In the genomic region with DNA sequence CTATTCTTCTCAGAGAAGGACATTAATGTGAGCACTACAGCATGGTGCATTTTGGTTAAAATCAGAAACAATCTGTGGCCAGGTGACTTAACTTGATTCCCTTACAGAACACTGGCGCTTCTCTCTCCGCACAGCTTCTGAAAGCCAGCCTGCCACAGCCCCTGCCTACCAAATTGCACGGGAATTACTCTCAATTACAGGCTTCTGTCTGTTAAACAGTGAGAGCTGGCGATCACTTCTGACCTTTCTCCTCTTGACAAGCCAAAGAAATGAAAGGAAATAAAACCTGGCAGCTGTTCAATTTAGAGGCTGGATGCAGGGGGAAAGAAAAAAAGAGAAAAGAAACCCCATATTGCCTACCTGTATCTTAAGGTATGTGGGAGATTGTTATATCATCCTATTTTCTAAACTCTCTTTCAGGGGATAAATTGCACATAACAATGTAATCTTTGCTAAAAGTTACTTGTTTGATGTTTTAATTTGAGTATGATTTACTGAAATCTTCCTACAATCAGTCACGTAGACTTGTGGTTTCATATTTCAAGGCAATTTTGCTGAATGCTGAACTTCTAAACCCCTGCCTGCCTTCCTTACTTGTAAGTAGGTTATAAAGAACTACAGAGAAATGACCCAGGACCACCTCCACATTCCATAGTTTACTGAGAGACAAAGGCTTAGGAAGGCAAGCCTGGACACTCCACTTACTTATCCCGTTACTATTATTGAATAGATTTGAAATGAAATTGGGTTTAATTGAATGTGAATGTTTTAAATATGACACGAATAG, we compare ENCODE assay signal across 13 mouse cellular contexts.
DNase-seq lines count a peak whose midpoint lies in the region; ATAC-seq lines count a peak whose summit lies in the region.
"Had no signal": no experiment of that assay in that cellular context is flagged by ENCODE, and none has a peak within 500 bp of the region (broad histone marks: within the 10 kb centered on the region; RNA-seq: fewer than 3 reads in every experiment).

No protein-coding gene starts in this region.

- H3K4me3 ChIP-seq in forebrain, embryonic 14.5 days (ENCODE audit: low read depth, low read length), result no peak overlapping the region
- H3K4me3 ChIP-seq in forebrain, embryonic 15.5 days, result no peak overlapping the region
- no peak overlapping the region for H3K4me3 ChIP-seq in midbrain, embryonic 15.5 days
- H3K4me3 ChIP-seq in midbrain, embryonic 10.5 days, result no peak overlapping the region
- H3K4me3 ChIP-seq in limb, embryonic 11.5 days (ENCODE audit: low read depth, low read length), result no peak overlapping the region
- H3K4me3 ChIP-seq in heart, embryonic 10.5 days, result no peak overlapping the region
- H3K4me3 ChIP-seq: heart, embryonic 15.5 days; liver, embryonic 13.5 days had no signal

- no peaks in the 10 kb centered on the region for H3K4me1 ChIP-seq in forebrain, embryonic 14.5 days (ENCODE audit: control insufficient read depth, insufficient read depth, low read length)
- no peaks in the 10 kb centered on the region for H3K4me1 ChIP-seq in forebrain, embryonic 15.5 days
- 0 out of 2 replicates have a peak, but pooled peaks cover 4% of the 10 kb centered on the region for H3K4me1 ChIP-seq in midbrain, embryonic 15.5 days
- H3K4me1 ChIP-seq in midbrain, embryonic 10.5 days, result peaks cover 17% of the 10 kb centered on the region
- no peaks in the 10 kb centered on the region for H3K4me1 ChIP-seq in limb, embryonic 11.5 days (ENCODE audit: control insufficient read depth, insufficient read depth, low read length)
- no peaks in the 10 kb centered on the region; the same call in 1 of the 2 replicates for H3K4me1 ChIP-seq in heart, embryonic 10.5 days
- H3K4me1 ChIP-seq: liver, embryonic 13.5 days had no signal

- no peak overlapping the region for H3K4me2 ChIP-seq in forebrain, embryonic 14.5 days (ENCODE audit: low read length)
- no peak overlapping the region for H3K4me2 ChIP-seq in forebrain, embryonic 15.5 days (replicated peaks)
- no peak overlapping the region for H3K4me2 ChIP-seq in midbrain, embryonic 15.5 days
- no peak overlapping the region for H3K4me2 ChIP-seq in limb, embryonic 11.5 days (ENCODE audit: low read depth, severe bottlenecking)
- H3K4me2 ChIP-seq: heart, embryonic 15.5 days; liver, embryonic 13.5 days had no signal

- H3K9me3 ChIP-seq in forebrain, embryonic 14.5 days (replicated peaks; ENCODE audit: control insufficient read depth, low read length), result no peaks in the 10 kb centered on the region
- no peaks in the 10 kb centered on the region for H3K9me3 ChIP-seq in forebrain, embryonic 15.5 days
- no peaks in the 10 kb centered on the region for H3K9me3 ChIP-seq in midbrain, embryonic 15.5 days
- 0 out of 2 replicates have a peak, but pooled peaks cover 4% of the 10 kb centered on the region for H3K9me3 ChIP-seq in midbrain, embryonic 10.5 days (replicated peaks)
- H3K9me3 ChIP-seq in limb, embryonic 11.5 days (ENCODE audit: control insufficient read depth, low read length), result no peaks in the 10 kb centered on the region
- no peaks in the 10 kb centered on the region for H3K9me3 ChIP-seq in heart, embryonic 10.5 days
- H3K9me3 ChIP-seq: heart, embryonic 15.5 days; liver, embryonic 13.5 days had no signal

- no peaks in the 10 kb centered on the region for H3K36me3 ChIP-seq in forebrain, embryonic 14.5 days (ENCODE audit: control insufficient read depth, insufficient read depth, low read length)
- H3K36me3 ChIP-seq in forebrain, embryonic 15.5 days, result no peaks in the 10 kb centered on the region
- H3K36me3 ChIP-seq in midbrain, embryonic 15.5 days (replicated peaks), result no peaks in the 10 kb centered on the region
- H3K36me3 ChIP-seq in midbrain, embryonic 10.5 days, result no peaks in the 10 kb centered on the region
- no peaks in the 10 kb centered on the region for H3K36me3 ChIP-seq in limb, embryonic 11.5 days (ENCODE audit: control insufficient read depth, insufficient read depth, low read length)
- H3K36me3 ChIP-seq in heart, embryonic 10.5 days, result no peaks in the 10 kb centered on the region
- H3K36me3 ChIP-seq: heart, embryonic 15.5 days; liver, embryonic 13.5 days had no signal

- no peak overlapping the region for H3K27ac ChIP-seq in forebrain, embryonic 14.5 days (ENCODE audit: low read depth, low read length)
- H3K27ac ChIP-seq in forebrain, embryonic 15.5 days (replicated peaks), result no peak overlapping the region
- H3K27ac ChIP-seq in midbrain, embryonic 15.5 days, result 0 out of 2 replicates have a peak overlapping the region, but pooled peaks have one; percentile 11
- H3K27ac ChIP-seq in midbrain, embryonic 10.5 days (replicated peaks), result no peak overlapping the region
- no peak overlapping the region for H3K27ac ChIP-seq in limb, embryonic 11.5 days (replicated peaks; ENCODE audit: low read depth, low read length)
- H3K27ac ChIP-seq in heart, embryonic 10.5 days, result no peak overlapping the region
- H3K27ac ChIP-seq: heart, embryonic 15.5 days; liver, embryonic 13.5 days; stomach, postnatal 0 days had no signal

- DNase-seq in forebrain, embryonic 14.5 days (ENCODE audit: low spot score), result peak; percentile 60
- no peak for DNase-seq in midbrain, embryonic 10.5 days (ENCODE audit: low spot score)
- DNase-seq in embryo, embryonic 9.5 days (ENCODE audit: extremely low spot score), result peak; percentile 36
- peak; percentile 41 for DNase-seq in limb, embryonic 11.5 days (ENCODE audit: low spot score)
- no peak for DNase-seq in spleen, postnatal 10 days (ENCODE audit: low spot score in 2 of 2)
- DNase-seq in heart, embryonic 10.5 days (ENCODE audit: low spot score), result no peak
- DNase-seq: gastrocnemius, postnatal 10 days; liver, embryonic 13.5 days had no signal

- WGBS in forebrain, embryonic 14.5 days, result 18% methylated on average over 7 of the region's 7 CpGs
- 17% methylated on average over 7 of the region's 7 CpGs for WGBS in forebrain, embryonic 15.5 days
- WGBS in midbrain, embryonic 15.5 days, result 12% methylated on average over 7 of the region's 7 CpGs
- 20% methylated on average over 7 of the region's 7 CpGs for WGBS in midbrain, embryonic 10.5 days
- WGBS in limb, embryonic 11.5 days, result 16% methylated on average over 7 of the region's 7 CpGs
- WGBS in heart, embryonic 10.5 days, result 63% methylated on average over 7 of the region's 7 CpGs

- 0 out of 2 replicates have a peak, but pooled peaks have one; percentile 37 for ATAC-seq in forebrain, embryonic 14.5 days
- ATAC-seq in forebrain, embryonic 15.5 days (replicated peaks), result no peak
- no peak for ATAC-seq in midbrain, embryonic 15.5 days (replicated peaks)
- ATAC-seq in limb, embryonic 11.5 days (ENCODE audit: insufficient number of reproducible peaks, low FRiP score, low TSS enrichment, low read depth), result 0 out of 2 replicates have a peak, but pooled peaks have one; percentile 62
- ATAC-seq: CD4-positive, CD25-positive, alpha-beta regulatory T cell, adult 4 months had no signal

- no peak overlapping the region for H3K9ac ChIP-seq in forebrain, embryonic 14.5 days (ENCODE audit: low read length)
- no peak overlapping the region for H3K9ac ChIP-seq in forebrain, embryonic 15.5 days (replicated peaks)
- H3K9ac ChIP-seq in midbrain, embryonic 15.5 days, result no peak overlapping the region
- no peak overlapping the region for H3K9ac ChIP-seq in limb, embryonic 11.5 days (ENCODE audit: low read length)
- H3K9ac ChIP-seq: heart, embryonic 15.5 days; liver, embryonic 13.5 days had no signal

- H3K27me3 ChIP-seq in forebrain, embryonic 14.5 days (replicated peaks; ENCODE audit: control insufficient read depth, insufficient read depth, low read length), result no peaks in the 10 kb centered on the region
- no peaks in the 10 kb centered on the region for H3K27me3 ChIP-seq in forebrain, embryonic 15.5 days
- no peaks in the 10 kb centered on the region for H3K27me3 ChIP-seq in midbrain, embryonic 15.5 days (replicated peaks)
- peaks cover 7% of the 10 kb centered on the region; the same call in 1 of the 2 replicates for H3K27me3 ChIP-seq in midbrain, embryonic 10.5 days (ENCODE audit: low read depth, poor library complexity, severe bottlenecking)
- H3K27me3 ChIP-seq in limb, embryonic 11.5 days (ENCODE audit: control insufficient read depth, insufficient read depth, low read length), result no peaks in the 10 kb centered on the region
- H3K27me3 ChIP-seq in heart, embryonic 10.5 days (ENCODE audit: insufficient read depth, poor library complexity, severe bottlenecking), result no peaks in the 10 kb centered on the region
- H3K27me3 ChIP-seq: heart, embryonic 15.5 days; liver, embryonic 13.5 days had no signal

Comparison
In these comparisons a context has a peak if more than half of its experiments do, and no peak if none do; other contexts are left out.
1. ATAC-seq: peak in forebrain, embryonic 14.5 days (single experiment) and limb, embryonic 11.5 days (single experiment); none in forebrain, embryonic 15.5 days (single experiment) and midbrain, embryonic 15.5 days (single experiment).
2. DNase-seq: peak in forebrain, embryonic 14.5 days (single experiment), embryo, embryonic 9.5 days (single experiment) and limb, embryonic 11.5 days (single experiment); none in midbrain, embryonic 10.5 days (single experiment), spleen, postnatal 10 days (0 of 2) and heart, embryonic 10.5 days (single experiment).